Mouse (Mus musculus) T-helper 1 cell (primary cell): ENCODE measurements at regions not wholly inside any gene's neighbourhood (a gene's known extent, or its start where the extent isn't known, plus 50 kb on each side); places are given as distances from the start of the nearest gene placed in this dataset.

Experiments
- in situ Hi-C: fragments of 300-600 bp; cut with MboI, MseI; formaldehyde crosslinking; loops from one replicate; pipeline ENCODE4 v1.15.1; 2025; ENCODE audit warnings: high pct_unique_total_duplicates

- in situ Hi-C loops: loop anchor here (25.0 kb wide), 1 partner anchor 926 kb away; no protein-coding TSS in a partner anchor
These were observed 346.3 kb downstream of the Agtpbp1 start for GRCm38 (mm10) chr13:59238696-59239095.

DNA sequence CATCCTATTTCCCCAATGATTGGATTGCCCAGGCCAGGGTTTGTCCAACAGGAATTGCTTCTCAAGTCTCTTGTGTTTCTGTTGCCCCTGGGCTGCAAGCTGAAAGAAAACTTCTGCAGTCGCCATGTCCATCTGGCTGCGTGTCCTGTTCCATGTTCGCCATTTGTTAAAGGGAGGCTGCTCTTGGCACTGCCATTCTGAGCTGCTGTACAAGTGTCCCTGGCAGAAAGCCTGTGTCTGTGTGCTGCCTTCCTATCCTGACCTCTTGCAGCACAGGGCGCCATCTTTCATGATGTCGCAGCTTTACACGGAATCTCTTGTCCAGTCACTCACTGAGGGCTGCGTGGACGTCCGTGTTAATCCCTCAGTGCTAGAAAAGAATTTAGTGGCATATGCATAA is 349.2 kb downstream of the Agtpbp1 start:
- in situ Hi-C loops: loop anchor here (25.0 kb wide), 1 partner anchor 924 kb away; no protein-coding TSS in a partner anchor

DNA sequence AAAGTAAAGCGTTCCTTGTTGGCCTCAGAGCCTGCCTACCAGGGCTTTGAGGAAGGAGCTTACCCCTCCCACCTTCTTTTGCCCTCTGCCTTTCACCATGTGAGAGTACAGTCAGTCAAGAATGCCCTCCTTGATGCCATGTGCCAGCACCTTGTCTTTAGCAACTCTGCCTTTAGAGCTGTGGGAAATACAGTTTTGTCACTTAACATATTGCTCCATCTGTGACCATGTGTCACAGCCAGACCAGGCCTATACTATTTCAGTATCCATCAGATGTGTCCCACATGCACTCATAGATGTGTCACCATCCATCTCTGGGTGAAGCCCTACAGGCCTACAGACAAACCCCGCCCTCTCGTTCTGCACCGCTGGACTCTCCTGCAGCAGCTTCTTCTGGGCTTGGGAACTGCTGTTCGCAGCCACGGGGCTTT is 355.9 kb downstream of the Agtpbp1 start:
- in situ Hi-C loops: loop anchor here (25.0 kb wide), 1 partner anchor 917 kb away; no protein-coding TSS in a partner anchor

- in situ Hi-C loops: loop anchor here (25.0 kb wide), 1 partner anchor 916 kb away; no protein-coding TSS in a partner anchor
These were observed 356.8 kb downstream of the Agtpbp1 start for GRCm38 (mm10) chr13:59228059-59228830.

GRCm38 (mm10) chr13:59227523-59228058 is 357.4 kb downstream of the Agtpbp1 start:
- in situ Hi-C loops: loop anchor here (25.0 kb wide), 1 partner anchor 915 kb away; no protein-coding TSS in a partner anchor

DNA sequence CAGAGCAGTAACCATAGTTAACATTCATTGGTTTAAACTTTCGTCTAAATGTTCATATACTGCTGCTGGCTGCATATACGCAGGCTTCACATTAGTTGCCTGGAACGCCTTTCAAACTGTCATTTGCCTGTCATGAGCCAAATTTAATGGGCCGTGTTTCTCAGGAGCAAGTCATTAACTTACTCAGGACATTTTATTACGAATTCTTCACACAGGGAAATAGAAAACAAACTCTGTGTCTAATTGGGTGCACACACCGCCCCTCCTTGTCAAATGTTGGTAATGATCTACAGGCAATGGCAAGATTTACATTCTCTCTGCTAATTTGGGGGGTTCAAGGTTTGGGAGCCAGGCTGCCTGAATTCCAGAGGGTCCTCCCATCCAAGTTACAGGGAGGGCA is 364.4 kb downstream of the Agtpbp1 start:
- in situ Hi-C loops: no loop called here

- in situ Hi-C loops: no loop called here
These were observed 364.9 kb downstream of the Agtpbp1 start for GRCm38 (mm10) chr13:59220156-59220555.

DNA sequence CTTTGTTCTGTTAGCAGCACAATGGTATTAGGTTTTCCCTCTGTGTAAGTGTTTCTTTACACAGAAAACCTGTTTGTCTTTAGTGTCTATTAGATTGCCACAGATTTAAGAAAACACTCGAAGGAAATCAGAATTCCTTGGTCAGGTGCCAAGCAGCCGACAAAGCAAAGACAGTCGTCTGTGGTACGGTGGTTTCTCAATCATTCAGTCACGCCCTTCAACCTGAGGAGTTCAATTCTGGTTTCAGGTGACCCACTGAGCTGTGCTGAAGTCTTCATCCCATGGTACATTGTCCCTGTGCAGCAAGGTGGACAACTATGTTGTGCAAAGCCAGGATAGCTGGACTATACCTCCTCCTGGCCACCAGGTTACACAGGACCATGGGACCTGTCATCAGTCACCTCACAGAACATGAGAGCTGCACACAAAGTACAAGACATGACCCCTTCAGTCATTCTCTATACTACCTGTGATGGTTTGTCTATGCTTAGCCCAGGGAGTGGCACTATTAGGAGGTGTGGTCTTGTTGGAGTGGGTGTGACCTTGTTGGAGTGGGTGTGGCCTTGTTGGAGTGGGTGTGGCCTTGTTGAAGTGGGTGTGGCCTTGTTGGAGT is 368.2 kb downstream of the Agtpbp1 start:
- in situ Hi-C loops: no loop called here

DNA sequence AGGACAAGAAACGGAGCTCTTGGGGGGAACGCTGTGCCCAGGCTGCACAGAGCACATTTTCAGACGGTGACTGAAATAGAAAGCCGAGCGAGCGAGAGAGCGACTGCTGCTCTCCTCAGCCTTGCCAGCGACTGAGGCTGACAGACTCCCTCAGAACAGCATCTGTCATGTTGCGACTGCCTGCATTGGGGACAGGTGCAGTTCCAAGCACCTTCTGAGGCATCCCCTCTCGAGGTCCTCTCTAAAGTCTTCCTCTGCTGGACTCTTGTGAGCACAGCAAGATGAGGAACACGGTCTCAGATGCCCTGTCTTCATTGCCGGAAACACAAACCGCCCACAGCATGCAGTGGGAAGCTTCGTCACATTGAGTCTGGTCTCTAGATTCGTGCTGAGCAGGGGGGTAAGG is 372.7 kb downstream of the Agtpbp1 start:
- in situ Hi-C loops: no loop called here

- in situ Hi-C loops: no loop called here
These were observed 374.2 kb downstream of the Agtpbp1 start for GRCm38 (mm10) chr13:59210828-59211227.

DNA sequence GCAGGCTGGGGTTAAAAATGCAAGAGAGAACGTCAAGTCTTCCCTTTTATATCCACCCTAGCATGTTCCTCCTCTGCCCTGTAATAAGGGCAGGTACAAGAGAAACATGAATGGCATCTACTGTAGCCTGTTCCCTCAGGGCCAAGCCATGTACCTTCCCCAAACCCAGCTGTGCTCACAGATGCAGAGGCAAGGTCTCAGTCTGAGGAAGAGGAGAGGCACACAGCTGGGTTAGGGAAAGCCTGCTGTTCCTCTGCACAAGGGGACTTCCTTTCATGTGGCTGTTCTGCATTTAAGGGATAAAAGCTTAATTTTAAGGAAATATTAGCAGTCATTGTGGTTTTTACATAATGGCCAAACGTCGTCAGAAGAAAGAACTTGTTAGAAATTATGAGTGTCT is 378.8 kb downstream of the Agtpbp1 start:
- in situ Hi-C loops: no loop called here

- in situ Hi-C loops: no loop called here
These were observed 380.5 kb downstream of the Agtpbp1 start for GRCm38 (mm10) chr13:59204506-59204905.

GRCm38 (mm10) chr13:59196311-59196710 is 388.7 kb downstream of the Agtpbp1 start:
- in situ Hi-C loops: no loop called here

DNA sequence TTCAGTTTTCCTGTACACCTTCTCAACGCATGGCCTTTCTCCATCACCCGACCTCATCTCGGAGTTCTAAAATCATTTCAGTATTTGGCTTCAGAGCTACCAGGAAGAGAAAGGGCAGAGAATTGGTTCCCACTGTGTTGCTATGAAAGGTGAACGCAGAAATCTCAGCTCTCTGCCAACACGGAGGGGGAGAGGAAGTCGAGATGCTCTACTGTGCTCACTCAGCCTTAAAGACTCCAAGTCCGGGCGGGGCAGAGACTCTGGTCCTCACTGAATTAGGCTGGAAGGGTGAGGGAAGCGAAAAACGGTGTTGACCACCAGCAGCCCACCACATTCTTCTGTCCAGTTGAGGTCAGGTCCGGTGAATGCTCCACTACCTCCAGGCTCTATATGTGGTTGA is 382.1 kb downstream of the Ntrk2 start:
- in situ Hi-C loops: no loop called here
